Mouse (Mus musculus) C2C12 (cell line): Measurements from ENCODE around the gene Prcp. TPM values are rescaled to one million over a fixed set of nuclear protein-coding genes. Genes with fewer than 3 reads are reported as not detected.

Experiments
- H3K27me3 ChIP-seq: one replicate; pipeline ENCODE4 v1.6.1; 2011; ENCODE audit not compliant: control insufficient read depth, insufficient read depth, insufficient read length
- H3K36me3 ChIP-seq: one replicate; pipeline ENCODE4 v1.6.1; 2011; ENCODE audit not compliant: control insufficient read depth, insufficient read depth
- H3K4me3 ChIP-seq: one replicate; pipeline ENCODE4 v1.5.1; 2011; ENCODE audit warnings: mild to moderate bottlenecking, control low read depth; ENCODE audit not compliant: poor library complexity, insufficient read depth, severe bottlenecking
- H3K79me2 ChIP-seq: one replicate; pipeline ENCODE4 v1.6.1; 2011; ENCODE audit not compliant: control insufficient read depth, insufficient read depth
- H3K79me3 ChIP-seq: one replicate; pipeline ENCODE4 v1.6.1; 2011; ENCODE audit warnings: low read depth, control low read depth
- H3ac ChIP-seq: one replicate; pipeline ENCODE3; 2011; ENCODE audit warnings: low read depth; ENCODE audit not compliant: control insufficient read depth, insufficient read length
- CEBPB ChIP-seq: IDR thresholded peaks from one replicate; pipeline ENCODE4 v1.6.1; 2011; ENCODE audit warnings: low read depth, mild to moderate bottlenecking, control low read depth, moderate library complexity
- CTCF ChIP-seq: IDR thresholded peaks from one replicate; pipeline ENCODE4 v1.5.1; 2011; ENCODE audit not compliant: control insufficient read depth, insufficient read depth, insufficient read length
- FOSL1 ChIP-seq: IDR thresholded peaks from one replicate; pipeline ENCODE4 v1.8.0; 2011; ENCODE audit warnings: mild to moderate bottlenecking, low read length; ENCODE audit not compliant: poor library complexity, insufficient read depth, severe bottlenecking
- MAX ChIP-seq: IDR thresholded peaks from one replicate; pipeline ENCODE4 v1.6.1; 2011; ENCODE audit warnings: mild to moderate bottlenecking, control low read depth
- MYOD1 ChIP-seq: IDR thresholded peaks from one replicate; pipeline ENCODE4 v1.6.1; 2011; ENCODE audit warnings: low read depth; ENCODE audit not compliant: control insufficient read depth, insufficient read length
- MYOG ChIP-seq: IDR thresholded peaks from one replicate; pipeline ENCODE4 v1.6.1; 2011; ENCODE audit not compliant: control insufficient read depth, insufficient read length; ENCODE audit errors: extremely low read depth
- USF1 ChIP-seq: IDR thresholded peaks from one replicate; pipeline ENCODE4 v1.6.1; 2011; ENCODE audit warnings: low read depth, mild to moderate bottlenecking, control low read depth, moderate library complexity
- polyA plus RNA-seq: library from polyadenylated mRNA; unstranded; fragments of >200 nt; fragmentation: generic; extraction: Trizol; gene quantifications from one replicate; pipeline ENCODE4 v1.2.1, GENCODE M21; 2012; ENCODE audit warnings: missing spikeins

Prcp gene
- polyA plus RNA-seq, 1 experiment, result 17.7 TPM

DNA sequence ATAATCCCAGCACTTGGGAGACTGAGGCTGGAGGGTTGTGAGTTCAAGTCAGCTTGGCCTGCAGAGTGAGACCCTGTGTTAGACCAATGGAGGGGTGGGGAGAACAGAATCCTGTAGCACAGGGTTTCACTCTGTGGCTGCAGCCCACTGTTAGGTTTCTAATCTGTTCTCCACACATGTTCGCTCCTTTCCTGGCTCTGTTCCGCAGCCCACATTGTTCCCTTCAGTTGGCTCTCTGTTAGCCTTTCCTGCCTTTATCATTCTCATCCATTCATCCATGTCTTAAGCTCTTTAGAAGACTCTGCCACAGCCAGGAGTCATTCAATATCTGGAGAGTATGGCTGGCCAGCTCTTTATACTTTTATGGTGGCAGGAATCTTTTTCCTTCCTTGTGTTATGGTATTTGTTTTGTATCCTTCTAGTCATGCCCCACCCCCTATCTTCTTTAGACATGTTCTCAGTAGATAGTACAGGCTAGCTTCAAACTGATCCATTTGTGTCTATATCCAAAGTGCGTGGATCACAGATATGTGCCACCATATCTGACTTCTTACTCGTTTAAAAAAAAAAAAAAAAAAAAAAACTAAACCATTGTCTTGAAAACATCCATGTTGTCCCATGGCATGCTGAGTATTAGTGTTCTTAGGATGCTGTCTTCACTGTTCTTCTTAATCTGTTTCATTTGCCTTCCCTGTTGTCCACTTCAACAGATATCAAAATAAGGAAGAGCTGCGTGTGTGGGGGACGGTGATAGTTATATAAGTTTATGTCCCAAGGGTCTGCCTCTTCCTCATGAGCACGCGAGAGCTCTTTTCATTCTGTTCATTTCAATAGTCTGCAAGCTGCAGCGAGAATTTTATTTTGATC is 9.8 kb downstream of the Prcp start:
- Histone ChIP-seq H3ac (no peak overlapping the region), H3K79me3 (no peaks in the 10 kb centered on the region), H3K79me2 (peaks cover 6% of the 10 kb centered on the region), H3K4me3 (no peak overlapping the region), H3K27me3 (no peaks in the 10 kb centered on the region), H3K36me3 (no peaks in the 10 kb centered on the region)
- TF ChIP-seq CTCF, result no peak
- TF ChIP-seq FOSL1, result no peak

- Histone ChIP-seq H3K79me2 (no peaks in the 10 kb centered on the region), H3K36me3 (no peaks in the 10 kb centered on the region), H3K4me3 (no peak overlapping the region), H3K79me3 (no peaks in the 10 kb centered on the region), H3ac (no peak overlapping the region), H3K27me3 (no peaks in the 10 kb centered on the region)
- TF ChIP-seq CTCF (no peak), USF1 (no peak), MYOD1 (no peak), MAX (no peak), MYOG (no peak), FOSL1 (no peak), CEBPB (no peak)
Observed at GRCm38 (mm10) chr7:92884998-92885660, 10.9 kb downstream of the Prcp start.

- Histone ChIP-seq H3K4me3 (no peak overlapping the region), H3K79me3 (no peaks in the 10 kb centered on the region), H3ac (no peak overlapping the region), H3K79me2 (no peaks in the 10 kb centered on the region), H3K27me3 (no peaks in the 10 kb centered on the region), H3K36me3 (no peaks in the 10 kb centered on the region)
- no peak for TF ChIP-seq USF1
- no peak for TF ChIP-seq CEBPB
- TF ChIP-seq MYOG, result no peak
- TF ChIP-seq MYOD1, result no peak
- TF ChIP-seq FOSL1, result no peak
- TF ChIP-seq MAX, result no peak
- TF ChIP-seq CTCF, result no peak
Observed at GRCm38 (mm10) chr7:92886801-92887200, 12.5 kb downstream of the Prcp start.

- Histone ChIP-seq H3K79me2 (no peaks in the 10 kb centered on the region), H3K4me3 (no peak overlapping the region), H3K27me3 (no peaks in the 10 kb centered on the region), H3ac (no peak overlapping the region), H3K36me3 (no peaks in the 10 kb centered on the region), H3K79me3 (no peaks in the 10 kb centered on the region)
- TF ChIP-seq FOSL1 (no peak), MAX (no peak), CEBPB (no peak), MYOD1 (no peak), CTCF (no peak), USF1 (no peak), MYOG (no peak)
Observed at GRCm38 (mm10) chr7:92887230-92887629, 13.0 kb downstream of the Prcp start.

GRCm38 (mm10) chr7:92890211-92890610 is 15.9 kb downstream of the Prcp start:
- TF ChIP-seq CTCF (no peak), MYOD1 (no peak), MAX (no peak), MYOG (no peak), CEBPB (no peak), FOSL1 (no peak), USF1 (no peak)
- Histone ChIP-seq H3K27me3 (no peaks in the 10 kb centered on the region), H3K79me2 (no peaks in the 10 kb centered on the region), H3K4me3 (no peak overlapping the region), H3K79me3 (peaks cover 1% of the 10 kb centered on the region), H3ac (no peak overlapping the region), H3K36me3 (no peaks in the 10 kb centered on the region)

DNA sequence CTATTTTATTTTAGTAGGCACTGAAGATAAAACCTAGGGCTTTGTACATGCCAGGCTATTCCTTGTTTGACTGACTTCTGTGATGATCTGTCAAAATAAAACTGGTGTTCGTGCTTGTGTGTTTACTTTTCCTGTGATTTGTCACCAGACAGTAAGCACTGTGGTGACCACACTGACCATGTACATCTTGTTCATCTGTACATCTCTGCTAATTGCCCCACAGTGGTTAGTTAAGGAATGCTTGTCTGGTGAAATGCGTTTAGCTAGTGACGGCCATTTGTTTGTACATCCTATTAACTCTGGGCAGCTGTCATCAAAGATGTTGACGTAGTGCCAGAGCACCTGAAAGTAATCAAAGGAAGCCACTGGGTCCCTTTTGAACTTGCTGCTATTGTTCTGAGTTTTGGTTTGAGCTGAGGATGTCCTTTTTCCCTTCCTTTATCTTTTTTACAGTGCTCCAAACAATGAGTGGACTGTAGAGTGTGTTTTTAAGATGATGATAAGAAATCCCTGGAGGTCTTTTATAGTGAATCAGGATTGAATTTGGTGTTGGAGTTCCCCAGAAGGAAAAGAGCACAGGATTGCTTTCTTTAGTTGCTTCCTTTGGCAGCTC is 16.5 kb downstream of the Prcp start:
- Histone ChIP-seq H3K27me3 (no peaks in the 10 kb centered on the region), H3K79me2 (no peaks in the 10 kb centered on the region), H3K4me3 (no peak overlapping the region), H3K79me3 (peaks cover 1% of the 10 kb centered on the region), H3ac (no peak overlapping the region), H3K36me3 (no peaks in the 10 kb centered on the region)
- peak; percentile 60 for TF ChIP-seq MYOD1
- TF ChIP-seq MAX, result peak; percentile 28
- TF ChIP-seq CEBPB, result no peak
- TF ChIP-seq FOSL1, result no peak
- no peak for TF ChIP-seq USF1
